Mouse (Mus musculus) limb, embryonic 15.5 days (tissue): ENCODE results near the gene Il1r1. TPM values are rescaled to one million over a fixed set of nuclear protein-coding genes. Genes with fewer than 3 reads are reported as not detected.

Experiments
- ATAC-seq: fragments of 200-750 bp; cut with Nextera tagmentation; 2 replicates; pipeline ENCODE4 v1.8.0; 2017; ENCODE audit warnings: low read depth, moderate TSS enrichment; ENCODE audit not compliant: insufficient number of reproducible peaks, low FRiP score, low TSS enrichment
- H3K27ac ChIP-seq: fragments of 300-500 bp; sonication (generic); 2 replicates; pipeline ENCODE4 v1.5.1; 2015; ENCODE audit warnings: moderate library complexity, mild to moderate bottlenecking, inconsistent platforms
- H3K27me3 ChIP-seq: fragments of 300-500 bp; sonication (generic); 2 replicates; pipeline ENCODE4 v1.6.1; 2015; ENCODE audit warnings: inconsistent platforms
- H3K36me3 ChIP-seq: fragments of 300-500 bp; sonication (generic); 2 replicates; pipeline ENCODE4 v1.6.1; 2015; ENCODE audit warnings: inconsistent platforms
- H3K4me1 ChIP-seq: fragments of 300-500 bp; sonication (generic); 2 replicates; pipeline ENCODE4 v1.6.1; 2015; ENCODE audit warnings: inconsistent platforms
- H3K4me2 ChIP-seq: fragments of 300-500 bp; sonication (generic); 2 replicates; pipeline ENCODE4 v1.6.1; 2015; ENCODE audit warnings: mild to moderate bottlenecking, inconsistent platforms
- H3K4me3 ChIP-seq: fragments of 300-500 bp; sonication (generic); 2 replicates; pipeline ENCODE4 v1.5.1; 2015; ENCODE audit warnings: mild to moderate bottlenecking, inconsistent platforms
- H3K9ac ChIP-seq: fragments of 300-500 bp; sonication (generic); 2 replicates; pipeline ENCODE4 v1.6.1; 2015; ENCODE audit warnings: inconsistent platforms
- H3K9me3 ChIP-seq: fragments of 300-500 bp; sonication (generic); 2 replicates; pipeline ENCODE4 v1.6.1; 2016; ENCODE audit warnings: inconsistent platforms
- WGBS: fragments of 180-500 bp; shearing (Covaris S2); methylation state at CpG from one replicate; pipeline ENCODE4 v1.1.7; 2015; 5-methylcytosine and 5-hydroxymethylcytosine counted together
- polyA plus RNA-seq: library from polyadenylated mRNA; unstranded; fragments of >200 nt; fragmentation: Nextera tagmentation; extraction: Ambion mirVana; gene quantifications from 2 replicates; pipeline ENCODE4 v1.2.1, GENCODE M21; 2015

The Il1r1 gene
- polyA plus RNA-seq, 1 experiment from 2014 or later: 10.4 TPM

GRCm38 (mm10) chr1:40275285-40276013 is 50.6 kb downstream of the Il1r1 start:
- 52% methylated on average over 10 of the region's 10 CpGs for WGBS
- H3K36me3 ChIP-seq: no peaks in the 10 kb centered on the region
- H3K27me3 ChIP-seq: no peaks in the 10 kb centered on the region
- peak overlapping the region; percentile 40; the same call in 1 of the 2 replicates for H3K27ac ChIP-seq
- H3K4me1 ChIP-seq: peaks cover 15% of the 10 kb centered on the region; the same call in 1 of the 2 replicates
- H3K9ac ChIP-seq: no peak overlapping the region
- no peak for ATAC-seq
- H3K9me3 ChIP-seq: no peaks in the 10 kb centered on the region
- H3K4me2 ChIP-seq: no peak overlapping the region
- H3K4me3 ChIP-seq: no peak overlapping the region

GRCm38 (mm10) chr1:40277944-40278343 is 53.1 kb downstream of the Il1r1 start:
- no peaks in the 10 kb centered on the region for H3K9me3 ChIP-seq
- ATAC-seq: no peak
- H3K27me3 ChIP-seq: no peaks in the 10 kb centered on the region
- no peak overlapping the region for H3K27ac ChIP-seq
- H3K4me1 ChIP-seq: peaks cover 12% of the 10 kb centered on the region; the same call in 1 of the 2 replicates
- H3K36me3 ChIP-seq: no peaks in the 10 kb centered on the region
- H3K9ac ChIP-seq: no peak overlapping the region
- 86% methylated on average over 4 of the region's 4 CpGs for WGBS
- no peak overlapping the region for H3K4me3 ChIP-seq
- no peak overlapping the region for H3K4me2 ChIP-seq

- Histone ChIP-seq H3K9ac (no peak overlapping the region), H3K4me2 (no peak overlapping the region), H3K27me3 (no peaks in the 10 kb centered on the region), H3K4me3 (no peak overlapping the region), H3K9me3 (no peaks in the 10 kb centered on the region), H3K36me3 (no peaks in the 10 kb centered on the region), H3K4me1 (peaks cover 12% of the 10 kb centered on the region; the same call in 1 of the 2 replicates), H3K27ac (0 out of 2 replicates have a peak overlapping the region, but pooled peaks have one; percentile 47)
- WGBS: 68% methylated on average over 2 of the region's 2 CpGs
- no peak for ATAC-seq
These were observed 53.8 kb downstream of the Il1r1 start for GRCm38 (mm10) chr1:40278720-40279119.

GRCm38 (mm10) chr1:40279182-40279743 is 54.4 kb downstream of the Il1r1 start:
- no peak for ATAC-seq
- H3K27ac ChIP-seq: 0 out of 2 replicates have a peak overlapping the region, but pooled peaks have one; percentile 47
- peaks cover 11% of the 10 kb centered on the region; the same call in 1 of the 2 replicates for H3K4me1 ChIP-seq

GRCm38 (mm10) chr1:40281950-40282349 is 57.1 kb downstream of the Il1r1 start:
- 68% methylated on average over 4 of the region's 4 CpGs for WGBS
- Histone ChIP-seq H3K9me3 (no peaks in the 10 kb centered on the region), H3K36me3 (no peaks in the 10 kb centered on the region), H3K4me2 (no peak overlapping the region), H3K4me1 (peaks cover 2% of the 10 kb centered on the region; the same call in 1 of the 2 replicates), H3K27me3 (no peaks in the 10 kb centered on the region), H3K4me3 (no peak overlapping the region), H3K9ac (no peak overlapping the region), H3K27ac (no peak overlapping the region)
- ATAC-seq: no peak

More at GRCm38 (mm10) chr1:40279182-40279743, 54.4 kb downstream of the Il1r1 start:
- no peak overlapping the region for H3K4me3 ChIP-seq
- H3K9ac ChIP-seq: no peak overlapping the region
- WGBS: 57% methylated on average over 11 of the region's 11 CpGs
- no peaks in the 10 kb centered on the region for H3K27me3 ChIP-seq
- no peak overlapping the region for H3K4me2 ChIP-seq
- no peaks in the 10 kb centered on the region for H3K36me3 ChIP-seq
- H3K9me3 ChIP-seq: no peaks in the 10 kb centered on the region

- Histone ChIP-seq H3K9ac (no peak overlapping the region), H3K9me3 (no peaks in the 10 kb centered on the region), H3K27me3 (no peaks in the 10 kb centered on the region), H3K4me3 (no peak overlapping the region), H3K4me1 (peaks cover 2% of the 10 kb centered on the region; the same call in 1 of the 2 replicates), H3K4me2 (no peak overlapping the region), H3K27ac (no peak overlapping the region), H3K36me3 (no peaks in the 10 kb centered on the region)
- ATAC-seq: no peak
- 57% methylated on average over 3 of the region's 3 CpGs for WGBS
These were observed 57.5 kb downstream of the Il1r1 start for GRCm38 (mm10) chr1:40282394-40282793.

GRCm38 (mm10) chr1:40283995-40284394 is 59.1 kb downstream of the Il1r1 start:
- Histone ChIP-seq H3K4me1 (peaks cover 2% of the 10 kb centered on the region; the same call in 1 of the 2 replicates), H3K9me3 (no peaks in the 10 kb centered on the region), H3K4me3 (no peak overlapping the region), H3K36me3 (no peaks in the 10 kb centered on the region), H3K27ac (no peak overlapping the region), H3K27me3 (no peaks in the 10 kb centered on the region), H3K9ac (no peak overlapping the region), H3K4me2 (no peak overlapping the region)
- no peak for ATAC-seq
- 59% methylated on average over 5 of the region's 5 CpGs for WGBS

- no peak overlapping the region for H3K4me3 ChIP-seq
- H3K27me3 ChIP-seq: no peaks in the 10 kb centered on the region
- H3K4me2 ChIP-seq: no peak overlapping the region
- no peak for ATAC-seq
- no peak overlapping the region for H3K9ac ChIP-seq
- 73% methylated on average over 12 of the region's 12 CpGs for WGBS
- no peak overlapping the region for H3K27ac ChIP-seq
- H3K36me3 ChIP-seq: no peaks in the 10 kb centered on the region
- H3K9me3 ChIP-seq: no peaks in the 10 kb centered on the region
- no peaks in the 10 kb centered on the region for H3K4me1 ChIP-seq
These were observed 65.8 kb downstream of the Il1r1 start for GRCm38 (mm10) chr1:40290489-40291255.

GRCm38 (mm10) chr1:40292231-40292630 is 67.4 kb downstream of the Il1r1 start:
- H3K9ac ChIP-seq: no peak overlapping the region
- ATAC-seq: no peak
- no peak overlapping the region for H3K4me3 ChIP-seq
- H3K27me3 ChIP-seq: no peaks in the 10 kb centered on the region
- 88% methylated on average over 2 of the region's 2 CpGs for WGBS
- H3K27ac ChIP-seq: no peak overlapping the region
- H3K4me2 ChIP-seq: no peak overlapping the region
- no peaks in the 10 kb centered on the region for H3K4me1 ChIP-seq
- H3K36me3 ChIP-seq: no peaks in the 10 kb centered on the region
- no peaks in the 10 kb centered on the region for H3K9me3 ChIP-seq

- no peaks in the 10 kb centered on the region for H3K9me3 ChIP-seq
- H3K9ac ChIP-seq: no peak overlapping the region
- H3K4me2 ChIP-seq: no peak overlapping the region
- H3K4me1 ChIP-seq: no peaks in the 10 kb centered on the region
- no peaks in the 10 kb centered on the region for H3K27me3 ChIP-seq
- ATAC-seq: no peak
- no peak overlapping the region for H3K27ac ChIP-seq
- WGBS: 81% methylated on average over 7 of the region's 7 CpGs
- H3K36me3 ChIP-seq: no peaks in the 10 kb centered on the region
- no peak overlapping the region for H3K4me3 ChIP-seq
These were observed 69.0 kb downstream of the Il1r1 start for GRCm38 (mm10) chr1:40293891-40294290.

- Histone ChIP-seq H3K4me1 (no peaks in the 10 kb centered on the region), H3K27me3 (no peaks in the 10 kb centered on the region), H3K27ac (no peak overlapping the region), H3K4me3 (no peak overlapping the region), H3K9me3 (no peaks in the 10 kb centered on the region), H3K4me2 (no peak overlapping the region), H3K36me3 (no peaks in the 10 kb centered on the region), H3K9ac (no peak overlapping the region)
- ATAC-seq: no peak
- WGBS: 89% methylated on average over 9 of the region's 9 CpGs
These were observed 69.9 kb downstream of the Il1r1 start for GRCm38 (mm10) chr1:40294824-40295223.

- WGBS: 80% methylated on average over 2 of the region's 2 CpGs
- Histone ChIP-seq H3K9me3 (no peaks in the 10 kb centered on the region), H3K9ac (no peak overlapping the region), H3K27ac (no peak overlapping the region), H3K4me2 (no peak overlapping the region), H3K4me3 (no peak overlapping the region), H3K36me3 (no peaks in the 10 kb centered on the region), H3K4me1 (no peaks in the 10 kb centered on the region), H3K27me3 (no peaks in the 10 kb centered on the region)
- no peak for ATAC-seq
These were observed 73.2 kb downstream of the Il1r1 start for GRCm38 (mm10) chr1:40298053-40298452.
